Mouse (Mus musculus) neural tube, embryonic 13.5 days (tissue): Measurements from ENCODE around the gene Nupr1l. TPM values are rescaled to one million over a fixed set of nuclear protein-coding genes. Genes with fewer than 3 reads are reported as not detected.
A peak's percentile ranks its signal among the peaks of the same experiment; 100 is the strongest.

Experiments used
- ATAC-seq: fragments of 200-750 bp; cut with Nextera tagmentation; 2 replicates; pipeline ENCODE4 v1.8.0; 2017; ENCODE audit warnings: low read depth, mild to moderate bottlenecking, moderate TSS enrichment, moderate library complexity
- H3K27ac ChIP-seq: fragments of 300-500 bp; sonication (generic); replicated peaks from 2 replicates; pipeline ENCODE4 v1.5.1; 2015; ENCODE audit warnings: moderate library complexity, mild to moderate bottlenecking, inconsistent platforms
- H3K27me3 ChIP-seq: fragments of 300-500 bp; sonication (generic); 2 replicates; pipeline ENCODE4 v1.6.1; 2015; ENCODE audit warnings: mild to moderate bottlenecking, inconsistent platforms
- H3K36me3 ChIP-seq: fragments of 300-500 bp; sonication (generic); 2 replicates; pipeline ENCODE4 v1.6.1; 2015; ENCODE audit warnings: mild to moderate bottlenecking, inconsistent platforms
- H3K4me1 ChIP-seq: fragments of 300-500 bp; sonication (generic); replicated peaks from 2 replicates; pipeline ENCODE4 v1.6.1; 2015; ENCODE audit warnings: inconsistent platforms
- H3K4me2 ChIP-seq: fragments of 300-500 bp; sonication (generic); 2 replicates; pipeline ENCODE4 v1.6.1; 2015; ENCODE audit warnings: inconsistent platforms, mild to moderate bottlenecking, moderate library complexity
- H3K4me3 ChIP-seq: fragments of 300-500 bp; sonication (generic); 2 replicates; pipeline ENCODE4 v1.5.1; 2015; ENCODE audit warnings: mild to moderate bottlenecking, inconsistent platforms
- H3K9ac ChIP-seq: fragments of 300-500 bp; sonication (generic); 2 replicates; pipeline ENCODE4 v1.6.1; 2015; ENCODE audit warnings: moderate library complexity, mild to moderate bottlenecking, inconsistent platforms
- H3K9me3 ChIP-seq: fragments of 300-500 bp; sonication (generic); 2 replicates; pipeline ENCODE4 v1.6.1; 2016; ENCODE audit warnings: inconsistent platforms
- WGBS: fragments of 180-500 bp; shearing (Covaris S2); methylation state at CpG from one replicate; pipeline ENCODE4 v1.1.7; 2015; 5-methylcytosine and 5-hydroxymethylcytosine counted together
- polyA plus RNA-seq: library from polyadenylated mRNA; unstranded; fragments of >200 nt; fragmentation: Nextera tagmentation; extraction: Ambion mirVana; gene quantifications from 2 replicates; pipeline ENCODE4 v1.2.1, GENCODE M21; 2015

The Nupr1l gene
- 4.9 and 6.1 TPM in 2 replicates for polyA plus RNA-seq

- no peaks in the 10 kb centered on the region for H3K36me3 ChIP-seq
- peak; percentile 97 for ATAC-seq
- H3K4me2 ChIP-seq, result peak within 1 kb of the TSS; percentile 57
- peak within 1 kb of the TSS; percentile 67 for H3K4me3 ChIP-seq
- no peaks in the 10 kb centered on the region for H3K9me3 ChIP-seq
- H3K9ac ChIP-seq, result peak within 1 kb of the TSS; percentile 88
- WGBS, result under 1% methylated on average over 62 of the region's 63 CpGs
- peaks cover 15% of the 10 kb centered on the region for H3K4me1 ChIP-seq
- peak within 1 kb of the TSS; percentile 97 for H3K27ac ChIP-seq
- H3K27me3 ChIP-seq, result no peaks in the 10 kb centered on the region
Observed at GRCm38 (mm10) chr5:129908242-129908965, at the start of gene Nupr1l. Nupr1l (plus strand) TSS chr5:129908540.

DNA sequence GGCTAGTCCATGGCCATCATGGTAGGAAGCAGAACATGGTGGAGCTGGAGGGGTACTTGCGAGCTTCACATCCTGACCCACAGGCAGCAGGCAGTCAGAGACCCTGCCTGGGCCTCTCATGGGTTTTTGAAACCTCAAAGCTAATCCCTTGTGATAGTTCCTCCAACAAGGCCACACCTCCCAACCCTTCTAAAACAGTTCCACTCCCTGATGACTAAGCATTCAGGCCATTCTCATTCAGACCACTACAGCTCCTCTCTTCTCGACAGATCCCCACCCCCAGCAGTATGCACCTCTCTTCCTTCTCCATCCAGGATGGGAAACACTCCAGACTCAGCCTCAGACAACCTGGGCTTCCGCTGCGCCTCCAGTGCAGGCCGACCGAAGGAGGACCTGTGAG is 46.0 kb upstream of the Nupr1l start:
- H3K36me3 ChIP-seq, result peaks cover 52% of the 10 kb centered on the region
- ATAC-seq, result no peak
- WGBS, result 95% methylated on average over 6 of the region's 6 CpGs

GRCm38 (mm10) chr5:129864467-129864866 is 43.9 kb upstream of the Nupr1l start:
- no peaks in the 10 kb centered on the region for H3K9me3 ChIP-seq
- no peak overlapping the region for H3K9ac ChIP-seq
- no peak overlapping the region for H3K27ac ChIP-seq
- H3K36me3 ChIP-seq, result peaks cover 34% of the 10 kb centered on the region
- H3K4me3 ChIP-seq, result no peak overlapping the region
- WGBS, result 12% methylated on average over 18 of the region's 18 CpGs
- ATAC-seq, result no peak
- H3K4me1 ChIP-seq, result 0 out of 2 replicates have a peak, but pooled peaks cover 3% of the 10 kb centered on the region
- peak overlapping the region; percentile 33; the same call in 1 of the 2 replicates for H3K4me2 ChIP-seq
- H3K27me3 ChIP-seq, result no peaks in the 10 kb centered on the region

More for the DNA sequence above, 46.0 kb upstream of the Nupr1l start:
- no peak overlapping the region for H3K27ac ChIP-seq
- H3K4me3 ChIP-seq, result no peak overlapping the region
- no peak overlapping the region for H3K4me2 ChIP-seq
- 0 out of 2 replicates have a peak, but pooled peaks cover 3% of the 10 kb centered on the region for H3K4me1 ChIP-seq
- no peaks in the 10 kb centered on the region for H3K27me3 ChIP-seq
- no peaks in the 10 kb centered on the region for H3K9me3 ChIP-seq
- no peak overlapping the region for H3K9ac ChIP-seq

GRCm38 (mm10) chr5:129865841-129866240 is 42.5 kb upstream of the Nupr1l start:
- Histone ChIP-seq H3K27ac (no peak overlapping the region), H3K4me3 (no peak overlapping the region), H3K4me2 (no peak overlapping the region), H3K9me3 (no peaks in the 10 kb centered on the region), H3K27me3 (no peaks in the 10 kb centered on the region), H3K9ac (no peak overlapping the region), H3K4me1 (0 out of 2 replicates have a peak, but pooled peaks cover 3% of the 10 kb centered on the region), H3K36me3 (peaks cover 20% of the 10 kb centered on the region)
- ATAC-seq, result no peak
- 86% methylated on average over 12 of the region's 12 CpGs for WGBS

- ATAC-seq, result no peak
- Histone ChIP-seq H3K9me3 (no peaks in the 10 kb centered on the region), H3K27ac (no peak overlapping the region), H3K36me3 (no peaks in the 10 kb centered on the region), H3K27me3 (no peaks in the 10 kb centered on the region), H3K9ac (no peak overlapping the region), H3K4me3 (no peak overlapping the region), H3K4me2 (no peak overlapping the region), H3K4me1 (0 out of 2 replicates have a peak, but pooled peaks cover 1% of the 10 kb centered on the region)
- 88% methylated on average over 19 of the region's 19 CpGs for WGBS
Observed at GRCm38 (mm10) chr5:129869238-129869995, 38.9 kb upstream of the Nupr1l start.

DNA sequence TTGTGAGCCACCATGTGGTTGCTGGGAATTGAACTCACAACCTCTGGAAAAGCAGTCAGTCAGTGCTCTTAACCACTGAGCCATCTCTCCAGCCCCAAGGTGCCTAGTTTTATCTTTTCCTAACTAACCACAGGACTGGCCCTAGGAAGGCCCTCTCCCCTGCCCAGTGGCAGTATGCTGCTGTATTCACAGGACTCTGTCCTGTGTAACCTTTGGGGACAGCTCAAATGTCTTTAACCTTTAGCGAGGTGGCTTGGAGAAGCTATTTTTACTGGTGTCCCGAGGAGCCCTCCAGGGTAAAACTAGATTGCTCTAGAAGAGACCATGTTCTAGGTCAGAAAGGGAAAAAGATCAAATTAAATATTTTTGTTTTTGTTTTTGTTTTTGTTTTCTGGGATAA is 37.1 kb upstream of the Nupr1l start:
- H3K4me3 ChIP-seq, result no peak overlapping the region
- no peak overlapping the region for H3K27ac ChIP-seq
- 79% methylated on average over 2 of the region's 2 CpGs for WGBS

DNA sequence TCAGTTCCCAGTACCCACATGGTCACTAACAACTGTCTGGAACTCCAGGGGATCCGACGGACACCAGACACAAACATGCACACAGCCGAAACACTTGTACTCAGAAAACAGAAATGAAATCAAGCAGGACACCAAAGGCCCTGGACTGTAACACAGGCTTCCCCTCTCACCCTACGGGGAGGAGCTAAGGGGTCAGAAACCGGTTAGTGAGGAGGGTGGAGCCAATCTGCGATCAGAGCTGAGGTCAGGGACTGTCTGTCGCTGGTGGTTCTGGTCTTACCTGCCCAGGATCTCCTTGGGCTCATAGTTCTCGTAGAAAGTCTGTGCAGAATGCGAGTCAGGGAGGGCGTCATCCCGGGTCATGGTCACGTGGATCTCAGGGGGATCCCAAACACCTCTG is 34.4 kb upstream of the Nupr1l start:
- Histone ChIP-seq H3K9me3 (no peaks in the 10 kb centered on the region), H3K4me3 (no peak overlapping the region), H3K4me2 (no peak overlapping the region), H3K9ac (no peak overlapping the region), H3K27ac (no peak overlapping the region), H3K27me3 (no peaks in the 10 kb centered on the region), H3K36me3 (no peaks in the 10 kb centered on the region), H3K4me1 (no peaks in the 10 kb centered on the region)
- ATAC-seq, result no peak
- 85% methylated on average over 12 of the region's 12 CpGs for WGBS

More for the DNA sequence above, 37.1 kb upstream of the Nupr1l start:
- Histone ChIP-seq H3K9me3 (no peaks in the 10 kb centered on the region), H3K27me3 (no peaks in the 10 kb centered on the region), H3K4me2 (no peak overlapping the region), H3K36me3 (no peaks in the 10 kb centered on the region), H3K9ac (no peak overlapping the region), H3K4me1 (no peaks in the 10 kb centered on the region)
- no peak for ATAC-seq

DNA sequence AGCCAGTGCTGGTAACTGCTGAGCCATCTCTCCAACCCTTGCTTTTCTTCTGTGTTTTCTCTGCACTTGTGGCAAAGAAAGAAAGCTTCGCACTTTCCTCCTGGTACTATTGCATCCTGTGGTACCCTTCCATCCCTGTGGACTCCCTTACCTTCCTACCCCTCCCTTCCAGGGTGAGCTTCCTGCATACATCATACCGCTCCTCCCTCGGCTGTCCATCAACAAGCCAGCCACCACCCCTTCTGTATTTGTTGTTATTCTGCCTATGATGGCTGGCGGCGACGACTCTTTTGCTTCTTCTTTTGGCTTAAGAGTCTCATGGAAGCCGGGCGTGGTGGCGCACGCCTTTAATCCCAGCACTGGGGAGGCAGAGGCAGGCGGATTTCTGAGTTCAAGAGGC is 33.2 kb upstream of the Nupr1l start:
- no peak overlapping the region for H3K9ac ChIP-seq
- H3K36me3 ChIP-seq, result peaks cover 8% of the 10 kb centered on the region
- no peaks in the 10 kb centered on the region for H3K27me3 ChIP-seq
- H3K4me3 ChIP-seq, result no peak overlapping the region
- no peaks in the 10 kb centered on the region for H3K9me3 ChIP-seq
- H3K4me2 ChIP-seq, result no peak overlapping the region
- H3K27ac ChIP-seq, result no peak overlapping the region
- no peak for ATAC-seq
- H3K4me1 ChIP-seq, result no peaks in the 10 kb centered on the region
- WGBS, result 76% methylated on average over 11 of the region's 11 CpGs

DNA sequence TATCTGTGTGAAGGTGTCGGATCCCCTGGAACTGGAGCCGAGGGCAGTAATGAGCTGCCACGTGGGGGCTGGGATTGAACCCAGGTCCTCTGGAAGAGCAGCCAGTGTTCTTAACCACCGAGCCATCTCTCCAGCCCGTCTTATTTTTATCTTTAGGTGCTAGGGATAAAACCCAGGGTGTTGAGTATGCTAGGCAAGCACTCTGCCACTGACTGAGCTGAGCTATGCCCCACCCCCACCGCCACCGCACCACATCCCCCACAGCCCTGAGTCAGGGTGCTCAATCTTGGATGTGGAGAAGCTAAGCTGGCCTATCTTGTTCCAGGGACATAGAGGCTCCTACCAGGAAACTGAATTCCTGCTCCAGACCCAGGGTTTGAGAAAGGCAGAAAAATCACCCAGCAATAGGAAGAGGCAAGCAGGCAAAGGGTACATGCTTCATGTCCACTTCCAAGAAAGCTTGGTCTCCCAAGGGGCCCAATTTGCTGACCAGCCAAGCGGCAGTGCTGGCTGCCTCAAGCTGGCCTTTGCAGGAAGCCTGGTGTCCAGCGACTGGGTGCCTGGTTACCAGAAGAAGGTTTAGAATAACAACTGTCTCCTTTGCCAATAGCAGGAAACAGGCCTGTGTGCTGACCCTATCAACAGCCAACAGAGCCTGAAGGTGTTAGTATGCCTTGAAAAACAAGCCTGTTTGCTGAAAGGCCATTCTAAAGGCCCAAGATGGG is 30.4 kb upstream of the Nupr1l start:
- Histone ChIP-seq H3K4me1 (no peaks in the 10 kb centered on the region), H3K36me3 (peaks cover 33% of the 10 kb centered on the region), H3K9me3 (no peaks in the 10 kb centered on the region), H3K27me3 (no peaks in the 10 kb centered on the region), H3K27ac (no peak overlapping the region), H3K4me3 (no peak overlapping the region), H3K9ac (no peak overlapping the region), H3K4me2 (no peak overlapping the region)
- whole genome bisulfite sequencing, result 74% methylated on average over 9 of the region's 9 CpGs
- no peak for ATAC-seq

GRCm38 (mm10) chr5:129878946-129879345 is 29.4 kb upstream of the Nupr1l start:
- H3K4me1 ChIP-seq, result peaks cover 3% of the 10 kb centered on the region
- no peak for ATAC-seq
- H3K27ac ChIP-seq, result no peak overlapping the region
- H3K27me3 ChIP-seq, result no peaks in the 10 kb centered on the region
- H3K4me3 ChIP-seq, result no peak overlapping the region
- no peak overlapping the region for H3K9ac ChIP-seq
- H3K36me3 ChIP-seq, result peaks cover 39% of the 10 kb centered on the region
- no peak overlapping the region for H3K4me2 ChIP-seq
- 53% methylated on average over 2 of the region's 2 CpGs for WGBS
- no peaks in the 10 kb centered on the region for H3K9me3 ChIP-seq

- Histone ChIP-seq H3K27me3 (no peaks in the 10 kb centered on the region), H3K36me3 (peaks cover 48% of the 10 kb centered on the region), H3K4me1 (peaks cover 8% of the 10 kb centered on the region), H3K4me3 (no peak overlapping the region), H3K4me2 (no peak overlapping the region), H3K27ac (no peak overlapping the region), H3K9me3 (no peaks in the 10 kb centered on the region), H3K9ac (no peak overlapping the region)
- 71% methylated on average over 3 of the region's 3 CpGs for WGBS
- ATAC-seq, result no peak
Observed at GRCm38 (mm10) chr5:129879888-129880287, 28.5 kb upstream of the Nupr1l start.

DNA sequence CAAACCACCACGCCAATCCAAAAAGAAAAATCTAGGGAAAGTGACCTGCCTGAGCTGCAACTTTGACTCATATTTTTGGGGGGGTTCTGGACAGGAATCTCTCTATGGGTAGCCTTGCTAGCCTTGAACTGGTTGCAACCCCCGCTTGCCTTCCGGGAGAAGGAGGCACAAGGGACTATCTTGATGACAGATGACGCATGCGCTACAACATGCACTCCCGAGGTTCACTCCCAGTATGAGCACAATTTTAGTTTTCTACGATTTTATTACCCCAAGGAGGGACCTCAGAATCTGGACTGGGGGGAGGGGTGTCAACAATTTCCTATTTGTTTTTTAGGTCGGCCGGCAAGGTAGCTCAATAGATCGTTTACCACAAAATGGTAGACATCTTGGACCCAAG is 22.1 kb upstream of the Nupr1l start:
- WGBS, result 38% methylated on average over 10 of the region's 10 CpGs

More for the DNA sequence above, 22.1 kb upstream of the Nupr1l start:
- Histone ChIP-seq H3K27ac (peak overlapping the region; percentile 95), H3K9ac (peak overlapping the region; percentile 93), H3K4me1 (peaks cover 22% of the 10 kb centered on the region), H3K4me3 (peak overlapping the region; percentile 88), H3K27me3 (no peaks in the 10 kb centered on the region), H3K36me3 (peaks cover 33% of the 10 kb centered on the region), H3K4me2 (peak overlapping the region; percentile 94), H3K9me3 (no peaks in the 10 kb centered on the region)
- no peak for ATAC-seq
